Mouse (Mus musculus) brain, adult 2 months (tissue): ENCODE measurements around the gene Cacna1d.

ENCODE experiments used
- DNase-seq: peaks from one replicate; pipeline ENCODE4 v3.0.0; 2011; ENCODE audit warnings: low read depth, low spot score

Cacna1d gene

GRCm38 (mm10) chr14:30330416-30331181 lies 160.7 kb downstream of the Cacna1d start:
- no peak for DNase-seq

- DNase-seq = peak; percentile 27
These were observed 162.1 kb downstream of the Cacna1d start for GRCm38 (mm10) chr14:30329109-30329508.

- no peak for DNase-seq
These were observed 163.8 kb downstream of the Cacna1d start for GRCm38 (mm10) chr14:30327452-30327851.

- DNase-seq = no peak
These were observed 164.2 kb downstream of the Cacna1d start for GRCm38 (mm10) chr14:30327051-30327450.

DNA sequence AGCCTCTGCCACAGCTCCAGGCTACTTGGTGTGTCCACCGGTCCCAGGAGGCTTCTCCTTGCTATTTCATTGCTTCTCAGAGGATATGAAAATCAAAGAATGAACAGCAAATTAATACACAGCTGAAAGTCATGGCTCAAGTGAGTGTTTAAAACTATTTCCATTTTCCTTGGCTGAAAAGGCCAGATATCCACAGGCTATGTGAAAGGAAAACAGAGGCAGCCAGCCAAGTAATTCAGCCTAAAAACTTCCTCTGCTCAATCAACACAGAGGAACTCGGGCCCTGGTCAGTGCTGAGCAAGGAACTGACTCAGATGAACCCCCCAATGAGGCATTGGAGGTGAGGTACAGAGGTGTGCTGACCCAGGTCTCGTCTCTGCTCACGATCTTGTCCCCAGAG lies 165.0 kb downstream of the Cacna1d start:
- no peak for DNase-seq

DNA sequence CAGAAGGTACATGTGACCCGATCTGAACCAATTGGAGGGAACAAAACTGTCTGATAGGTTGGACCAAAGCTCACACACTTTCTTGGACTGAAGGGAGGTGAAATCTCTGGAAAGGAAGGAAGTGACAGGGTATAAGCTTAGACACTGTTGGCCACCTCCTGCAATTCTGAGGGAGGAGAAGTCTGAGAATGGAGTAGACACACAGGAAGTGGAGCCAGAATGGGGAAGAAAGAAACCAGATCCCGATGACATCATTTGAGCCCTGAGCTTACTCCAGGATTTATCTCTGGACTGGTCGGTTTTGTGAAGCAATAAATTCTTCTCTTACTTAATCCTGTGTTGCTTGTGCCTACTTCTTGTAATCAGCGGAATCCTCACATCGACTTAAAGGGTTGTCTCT lies 166.3 kb downstream of the Cacna1d start:
- no peak for DNase-seq

DNA sequence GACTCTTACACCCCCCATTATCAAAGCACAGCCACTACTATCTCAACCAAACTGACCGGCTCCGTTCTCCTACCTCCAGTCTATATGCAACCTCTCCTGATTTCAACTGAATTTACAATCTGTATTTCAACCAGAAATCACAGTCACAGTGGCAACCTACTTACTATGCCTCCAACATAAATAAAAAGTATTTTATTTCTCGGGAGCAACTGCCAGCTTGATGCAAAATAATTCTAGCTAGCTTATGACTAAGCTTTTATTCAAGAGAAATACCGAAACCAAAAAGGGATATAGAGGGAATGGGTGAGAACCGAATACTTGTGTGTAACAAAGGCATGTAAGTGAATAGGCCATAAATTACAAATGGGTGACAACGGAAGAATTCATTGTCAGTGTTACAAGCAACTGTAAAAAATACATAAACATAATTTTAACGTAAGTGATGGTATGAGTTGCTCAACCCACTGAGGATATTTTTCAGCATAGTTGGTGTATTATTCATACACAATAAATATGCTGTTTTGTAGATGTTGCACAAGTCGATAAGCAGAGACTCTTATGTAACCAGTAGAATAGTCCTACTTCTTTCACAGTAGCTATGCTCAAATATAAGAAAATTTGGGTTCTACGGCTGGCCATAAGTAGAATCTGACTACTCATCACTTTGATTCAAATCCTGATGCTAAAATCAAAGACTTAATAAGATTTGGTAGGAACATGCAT lies 172.4 kb downstream of the Cacna1d start:
- peak; percentile 51 for DNase-seq

GRCm38 (mm10) chr14:30318293-30318692 lies 173.0 kb downstream of the Cacna1d start:
- DNase-seq = peak; percentile 93

- no peak for DNase-seq
These were observed 173.6 kb downstream of the Cacna1d start for GRCm38 (mm10) chr14:30317616-30318015.

GRCm38 (mm10) chr14:30311206-30311889 lies 179.9 kb downstream of the Cacna1d start:
- DNase-seq = no peak

GRCm38 (mm10) chr14:30310236-30310635 lies 181.0 kb downstream of the Cacna1d start:
- DNase-seq = no peak

DNA sequence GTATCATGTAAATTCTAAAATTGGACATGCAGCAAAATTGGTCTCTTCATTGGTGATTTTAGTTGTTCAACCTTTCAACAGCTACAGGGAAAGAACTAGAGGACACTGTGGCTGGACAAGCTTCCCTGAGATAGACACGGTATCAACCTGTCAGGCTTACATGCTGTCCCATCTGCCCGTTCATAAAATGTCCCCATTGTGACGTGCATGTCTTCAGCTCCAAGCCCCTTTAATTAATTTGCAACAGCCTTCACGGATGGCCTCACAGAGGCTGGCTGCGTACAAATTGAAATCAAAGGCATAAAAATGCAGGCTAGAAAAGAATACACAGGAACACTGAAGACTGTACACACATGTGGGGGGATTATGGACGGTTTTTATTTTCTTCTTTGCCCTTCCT lies 185.0 kb downstream of the Cacna1d start:
- DNase-seq = no peak

- DNase-seq = no peak
These were observed 191.3 kb downstream of the Cacna1d start for GRCm38 (mm10) chr14:30299946-30300345.

DNA sequence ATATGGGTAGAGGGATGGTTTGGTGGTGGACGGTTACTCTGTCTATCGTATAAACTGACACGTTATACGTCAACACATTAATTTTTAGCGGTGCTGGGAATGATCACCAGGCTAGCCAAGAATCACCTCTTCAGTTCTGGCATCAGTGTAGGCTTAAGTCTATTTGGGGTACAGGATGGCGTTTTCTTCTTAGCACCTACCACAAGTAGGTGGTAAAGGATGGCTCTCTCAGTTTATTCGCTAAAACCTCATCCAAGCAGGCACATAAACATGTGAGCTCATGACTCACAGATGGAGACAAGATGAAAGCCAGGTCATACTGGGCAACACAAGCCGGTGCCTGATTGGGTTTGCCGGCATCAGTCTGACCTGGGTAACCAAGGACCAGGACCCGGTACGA lies 193.8 kb downstream of the Cacna1d start:
- DNase-seq = peak; percentile 75

DNA sequence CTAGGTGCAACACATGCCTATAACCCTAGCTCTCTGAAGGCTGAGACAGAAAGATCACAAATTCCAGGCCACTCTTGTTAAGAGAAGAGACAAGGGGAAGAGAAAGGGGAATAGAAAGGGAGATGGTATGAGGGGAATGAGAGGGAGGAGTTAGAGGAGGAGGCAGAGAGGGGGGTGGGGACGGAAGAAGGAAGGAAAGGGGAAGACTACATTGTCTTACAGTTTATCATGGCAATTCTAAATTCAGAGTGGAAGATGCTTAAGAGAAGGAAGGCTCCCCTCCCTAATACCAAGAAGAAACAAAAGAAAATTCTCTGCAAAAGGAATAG lies 199.2 kb downstream of the Cacna1d start:
- no peak for DNase-seq

DNA sequence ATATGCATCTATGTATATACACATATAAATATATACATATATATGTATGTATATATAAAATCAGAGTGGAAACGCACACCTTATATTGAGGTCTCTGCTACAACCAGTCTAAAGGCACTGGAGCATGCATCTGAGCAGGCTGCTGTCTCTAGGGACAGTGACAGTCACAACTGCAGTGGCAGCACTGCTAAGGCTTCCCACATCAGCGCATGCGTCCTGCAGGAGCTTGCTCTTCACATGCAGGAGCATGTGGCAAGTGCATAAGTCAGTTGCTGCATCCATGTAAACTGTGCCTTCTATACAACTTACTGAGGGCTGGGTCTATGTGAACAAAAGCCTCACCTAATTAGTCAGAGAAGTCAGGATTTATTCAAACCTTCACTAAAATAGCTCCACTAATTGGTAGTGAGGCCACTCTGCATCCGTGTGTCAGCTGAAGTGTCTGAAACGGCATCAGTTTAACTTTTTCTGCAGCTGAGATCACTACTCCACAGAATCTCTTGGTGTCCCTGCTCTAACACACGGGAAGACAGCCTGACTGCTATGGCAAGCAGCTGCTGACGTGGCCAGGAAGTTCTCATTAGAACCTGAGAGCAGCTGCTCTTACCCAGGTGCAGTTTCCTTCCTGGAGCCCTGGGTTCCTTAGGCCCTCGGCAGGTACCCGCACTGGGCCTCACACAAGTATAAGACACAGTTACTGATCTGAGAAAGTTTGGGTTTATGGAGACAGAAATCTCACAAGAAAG lies 199.7 kb downstream of the Cacna1d start:
- DNase-seq = peak; percentile 60

- peak; percentile 74 for DNase-seq
These were observed 206.8 kb downstream of the Cacna1d start for GRCm38 (mm10) chr14:30284446-30284845.

- peak; percentile 79 for DNase-seq
These were observed 207.2 kb downstream of the Cacna1d start for GRCm38 (mm10) chr14:30284022-30284421.

- peak; percentile 71 for DNase-seq
These were observed 215.7 kb downstream of the Cacna1d start for GRCm38 (mm10) chr14:30275572-30275971.

DNA sequence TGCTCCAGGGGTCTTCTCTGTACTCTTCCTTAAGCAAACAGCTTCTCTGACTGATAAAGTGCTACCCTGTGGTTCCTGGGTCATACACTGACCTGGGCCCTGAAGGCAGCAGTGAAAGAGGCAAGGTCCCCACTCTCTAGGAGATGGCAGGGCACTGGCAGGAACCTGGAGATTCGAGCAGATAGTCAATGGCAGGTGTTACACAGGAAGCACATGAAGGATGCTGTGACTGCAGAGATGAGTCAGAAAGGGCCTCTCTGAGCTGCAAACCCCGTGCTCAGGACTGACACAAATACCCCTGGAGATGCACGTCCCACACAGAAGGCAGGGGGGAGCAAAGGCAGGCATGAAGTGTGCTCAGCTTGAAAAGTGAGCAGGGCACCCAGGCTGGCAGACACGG lies 218.3 kb downstream of the Cacna1d start:
- peak; percentile 70 for DNase-seq

DNA sequence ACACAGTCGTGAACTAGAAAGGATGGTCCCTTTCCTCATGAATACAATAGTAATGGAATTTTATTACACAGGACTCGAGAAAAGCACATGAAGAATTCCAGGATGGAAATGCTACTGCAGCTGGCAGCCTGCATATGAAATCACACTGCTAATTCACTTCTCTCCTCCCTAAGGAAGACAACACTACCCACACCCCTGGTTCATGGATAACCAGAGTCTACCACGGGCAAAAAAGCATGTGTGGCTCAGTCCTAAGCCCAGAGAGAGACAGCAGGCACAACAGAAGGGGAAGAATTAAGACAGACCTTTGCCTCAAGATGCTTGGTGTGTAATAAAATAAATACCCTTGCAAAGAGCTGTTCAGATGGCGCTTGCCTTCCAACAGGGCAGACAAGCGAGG lies 218.7 kb downstream of the Cacna1d start:
- DNase-seq = peak; percentile 54

DNA sequence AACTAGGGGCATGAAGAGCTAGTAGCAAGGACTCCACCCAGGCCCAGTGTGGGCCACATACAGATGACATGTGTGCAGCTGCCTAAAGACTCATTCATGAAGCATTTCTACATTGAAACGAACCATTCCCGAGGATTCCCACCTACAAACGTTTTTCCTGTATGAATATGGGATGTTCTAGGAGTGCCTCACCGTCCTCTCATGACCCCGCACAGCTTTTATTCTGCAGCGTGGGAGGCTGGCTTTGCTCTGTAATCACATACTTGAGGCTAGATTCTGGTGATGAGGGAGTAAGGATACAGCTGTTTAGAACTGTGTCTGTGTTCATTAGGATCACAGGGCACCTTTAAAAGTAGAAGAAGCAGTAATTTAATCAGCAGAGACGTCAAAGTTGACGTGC lies 219.4 kb downstream of the Cacna1d start:
- DNase-seq = peak; percentile 73
